In genomic region chr16:32520372-32520748, GRCm38 (mm10) we compare ENCODE assay signal across 11 mouse cellular contexts. TPM values are rescaled to one million over a fixed set of nuclear protein-coding genes. Genes with fewer than 3 reads are reported as not detected.
DNase-seq lines count a peak whose midpoint lies in the region; ATAC-seq and TF ChIP-seq lines count a peak whose summit lies in the region.
"Had no signal": no experiment of that assay in that cellular context is flagged by ENCODE, and none has a peak within 500 bp of the region (broad histone marks: within the 10 kb centered on the region; RNA-seq: fewer than 3 reads in every experiment).

No protein-coding gene starts in this region.

- in situ Hi-C loops in CH12.LX (cut with MboI; ENCODE audit: low pct_ligation_motif_present, low pct_unique_long_range_greater_than_20kb, low sequenced_read_pairs): no loop called here

- H3K4me1 ChIP-seq in heart, embryonic 15.5 days (replicated peaks): peaks cover 19% of the 10 kb centered on the region
- peaks cover 37% of the 10 kb centered on the region for H3K4me1 ChIP-seq in heart, embryonic 12.5 days (replicated peaks)
- H3K4me1 ChIP-seq in CH12.LX (ENCODE audit: control insufficient read depth in 1 of 2, insufficient read depth in 2 of 2): peaks cover 5 to 21% of the 10 kb centered on the region in 2 experiments; a peak in 3 of 4 replicates
- H3K4me1 ChIP-seq in limb, embryonic 12.5 days (replicated peaks): peaks cover 38% of the 10 kb centered on the region
- peaks cover 18% of the 10 kb centered on the region; the same call in 1 of the 2 replicates for H3K4me1 ChIP-seq in spleen, adult 2 months (ENCODE audit: control insufficient read depth, insufficient read depth, insufficient read length)

- no peaks in the 10 kb centered on the region for H3K79me2 ChIP-seq in CH12.LX (replicated peaks; ENCODE audit: control insufficient read depth, extremely low read depth, insufficient read depth, poor library complexity, severe bottlenecking)

- dilution Hi-C loops in CH12.LX (cut with MboI; ENCODE audit: extremely low pct_ligation_motif_present, extremely low pct_unique_long_range_greater_than_20kb, low sequenced_read_pairs): no loop called here

- no peak for ATAC-seq in heart, embryonic 15.5 days (replicated peaks; ENCODE audit: insufficient number of reproducible peaks, insufficient read depth, low FRiP score, low read depth)
- ATAC-seq in heart, embryonic 12.5 days (ENCODE audit: insufficient number of reproducible peaks, low FRiP score): no peak
- no peak for ATAC-seq in limb, embryonic 12.5 days (ENCODE audit: insufficient number of reproducible peaks, insufficient read depth, low FRiP score, low TSS enrichment, low read depth)
- ATAC-seq: Patski had no signal

- H3K9me3 ChIP-seq in heart, embryonic 15.5 days (replicated peaks): no peaks in the 10 kb centered on the region
- H3K9me3 ChIP-seq in heart, embryonic 12.5 days (replicated peaks): no peaks in the 10 kb centered on the region
- H3K9me3 ChIP-seq in CH12.LX (replicated peaks; ENCODE audit: low read length): no peaks in the 10 kb centered on the region
- no peaks in the 10 kb centered on the region for H3K9me3 ChIP-seq in limb, embryonic 12.5 days

- no peak overlapping the region for H3K9ac ChIP-seq in heart, embryonic 15.5 days
- H3K9ac ChIP-seq in heart, embryonic 12.5 days: no peak overlapping the region
- no peak overlapping the region for H3K9ac ChIP-seq in CH12.LX (ENCODE audit: insufficient read depth, low read depth)
- 0 out of 2 replicates have a peak overlapping the region, but pooled peaks have one; percentile 14 for H3K9ac ChIP-seq in limb, embryonic 12.5 days (replicated peaks)

- no peak overlapping the region for H3K4me3 ChIP-seq in heart, embryonic 15.5 days
- no peak overlapping the region for H3K4me3 ChIP-seq in heart, embryonic 12.5 days
- H3K4me3 ChIP-seq in CH12.LX (replicated peaks in 1 of 3; ENCODE audit: low read depth in 2 of 3, low read length in 2 of 3, poor library complexity in 1 of 3): no peak overlapping the region
- H3K4me3 ChIP-seq in limb, embryonic 12.5 days (replicated peaks): no peak overlapping the region
- no peak overlapping the region for H3K4me3 ChIP-seq in spleen, adult 2 months (ENCODE audit: extremely low read depth, insufficient read depth, insufficient read length)

- DNase-seq in CH12.LX (ENCODE audit: extremely low read depth): peak; percentile 52
- DNase-seq in spleen, adult 2 months (ENCODE audit: low read depth in 1 of 2, low spot score in 2 of 2): peak in 1 of 2 experiments; percentile 65
- DNase-seq in layer of hippocampus, postnatal 10 days (ENCODE audit: low spot score in 2 of 2): no peak
- no peak for DNase-seq in retina, embryonic 14.5 days (ENCODE audit: low spot score)
- no peak for DNase-seq in cerebellum, postnatal 10 days

- no peak for TF ChIP-seq RAD21 in CH12.LX (IDR thresholded peaks at IDR 0.05; ENCODE audit: low read depth, low read length)

- TF ChIP-seq EP300 in CH12.LX (IDR thresholded peaks at IDR 0.05; ENCODE audit: low read length): 0 out of 2 replicates have a peak, but pooled peaks have one; percentile 18

- H3K36me3 ChIP-seq in heart, embryonic 15.5 days: no peaks in the 10 kb centered on the region
- no peaks in the 10 kb centered on the region for H3K36me3 ChIP-seq in heart, embryonic 12.5 days
- H3K36me3 ChIP-seq in CH12.LX (replicated peaks in 1 of 2; ENCODE audit: control insufficient read depth in 1 of 2, insufficient read depth in 1 of 2, low read length in 1 of 2): no peaks in the 10 kb centered on the region
- no peaks in the 10 kb centered on the region for H3K36me3 ChIP-seq in limb, embryonic 12.5 days
- no peaks in the 10 kb centered on the region for H3K36me3 ChIP-seq in spleen, adult 2 months (ENCODE audit: control insufficient read depth, insufficient read depth, low read length)

- H3K27ac ChIP-seq in heart, embryonic 15.5 days: peak overlapping the region; percentile 32; the same call in 1 of the 2 replicates
- no peak overlapping the region for H3K27ac ChIP-seq in heart, embryonic 12.5 days (ENCODE audit: poor library complexity, severe bottlenecking)
- H3K27ac ChIP-seq in CH12.LX (ENCODE audit: insufficient read depth, low read depth): no peak overlapping the region
- no peak overlapping the region for H3K27ac ChIP-seq in limb, embryonic 12.5 days
- peak overlapping the region; percentile 82 for H3K27ac ChIP-seq in spleen, adult 2 months (ENCODE audit: insufficient read depth, low read length)

- 60% methylated on average over 9 of the region's 9 CpGs for WGBS in heart, embryonic 15.5 days
- WGBS in heart, embryonic 12.5 days: 71% methylated on average over 9 of the region's 9 CpGs
- WGBS in limb, embryonic 12.5 days: 49% methylated on average over 9 of the region's 9 CpGs
- 7% methylated on average over 9 of the region's 9 CpGs for WGBS in spleen, adult 2 months

- H3K27me3 ChIP-seq in heart, embryonic 15.5 days: no peaks in the 10 kb centered on the region
- H3K27me3 ChIP-seq in heart, embryonic 12.5 days (replicated peaks): no peaks in the 10 kb centered on the region
- H3K27me3 ChIP-seq in CH12.LX (replicated peaks): no peaks in the 10 kb centered on the region
- no peaks in the 10 kb centered on the region for H3K27me3 ChIP-seq in limb, embryonic 12.5 days
- no peaks in the 10 kb centered on the region for H3K27me3 ChIP-seq in spleen, adult 2 months (ENCODE audit: control insufficient read depth, insufficient read depth, low read length)
- H3K27me3 ChIP-seq: Patski had no signal

- TF ChIP-seq POLR2A in CH12.LX (IDR thresholded peaks at IDR 0.05; ENCODE audit: low read depth, low read length): no peak
- no peak for TF ChIP-seq POLR2A in spleen, adult 2 months (IDR thresholded peaks at IDR 0.05; ENCODE audit: low read depth, low read length)

- TF ChIP-seq CTCF in CH12.LX (conservative IDR thresholded peaks at IDR 0.05 in 1 of 2, IDR thresholded peaks at IDR 0.05 in 1 of 2; ENCODE audit: low read depth in 2 of 2, low read length in 2 of 2): no peak
- TF ChIP-seq CTCF in spleen, adult 2 months (IDR thresholded peaks at IDR 0.05; ENCODE audit: extremely low read depth, insufficient read depth, insufficient read length, insufficient replicate concordance): no peak

- no peak overlapping the region for H3K4me2 ChIP-seq in heart, embryonic 15.5 days
- H3K4me2 ChIP-seq in heart, embryonic 12.5 days: no peak overlapping the region
- peak overlapping the region; percentile 6; the same call in 1 of the 2 replicates for H3K4me2 ChIP-seq in CH12.LX (ENCODE audit: insufficient read depth, low read depth, poor library complexity, severe bottlenecking)
- H3K4me2 ChIP-seq in limb, embryonic 12.5 days: no peak overlapping the region

TF ChIP-seq in CH12.LX, 34 proteins besides CTCF, POLR2A, EP300 and RAD21:
- TF ChIP-seq SMC3 (IDR thresholded peaks at IDR 0.05; ENCODE audit: low read depth, low read length): no peak
- TF ChIP-seq UBTF (IDR thresholded peaks at IDR 0.05; ENCODE audit: low read depth, low read length): no peak
- TF ChIP-seq BHLHE40 (IDR thresholded peaks at IDR 0.05; ENCODE audit: low read depth, low read length): peak; percentile 27; the same call in 1 of the 2 replicates
- TF ChIP-seq MAFK (IDR thresholded peaks at IDR 0.05; ENCODE audit: insufficient replicate concordance, low read length): no peak
- peak; percentile 29; the same call in 1 of the 2 replicates for TF ChIP-seq ZNF384 (IDR thresholded peaks at IDR 0.05; ENCODE audit: low read depth, low read length)
- 0 out of 2 replicates have a peak, but pooled peaks have one; percentile 18 for TF ChIP-seq TBP (conservative IDR thresholded peaks at IDR 0.05; ENCODE audit: low read depth, low read length)
- TF ChIP-seq ZC3H11A (IDR thresholded peaks at IDR 0.05; ENCODE audit: low read depth, low read length): no peak
- TF ChIP-seq MEF2A (IDR thresholded peaks at IDR 0.05; ENCODE audit: borderline replicate concordance, low read depth, low read length): no peak
- no peak for TF ChIP-seq NELFE (IDR thresholded peaks at IDR 0.05; ENCODE audit: low read depth, low read length)

RNA-seq across cellular contexts. Expression of gene Zdhhc19, which starts 24.3 kb away (rescaled TPM):
- polyA plus RNA-seq in heart, embryonic 15.5 days (2015; fragmentation: Nextera tagmentation; extraction: Ambion mirVana): not detected in 2 replicates
- not detected in 2 replicates for polyA plus RNA-seq in heart, embryonic 12.5 days (2016; fragmentation: Nextera tagmentation; extraction: Ambion mirVana)
- not detected in 2 replicates for total RNA-seq in CH12.LX (2012; rRNA removed)
- not detected in 2 replicates for total RNA-seq in CH12.LX (2014; rRNA removed)
- not detected in 2 replicates for polyA plus RNA-seq in CH12.LX (2012; ENCODE audit: insufficient read length, low read depth)
- not detected in 2 replicates for polyA plus RNA-seq in limb, embryonic 12.5 days (2016; fragmentation: Nextera tagmentation; extraction: Ambion mirVana)
- not detected in 2 replicates for polyA plus RNA-seq in spleen, adult 2 months (2012; rRNA removed)
- not detected for total RNA-seq in layer of hippocampus, postnatal 10 days (2021)
- total RNA-seq: left cerebral cortex, postnatal 25 days had no signal
- polyA plus RNA-seq: Patski; stomach, embryonic 14.5 days had no signal

RNA-seq across cellular contexts. Expression of gene Slc51a, which starts 32.7 kb away (rescaled TPM):
- 0.49 and 0.77 TPM in 2 replicates for polyA plus RNA-seq in heart, embryonic 15.5 days (2015; fragmentation: Nextera tagmentation; extraction: Ambion mirVana)
- 2.1 and 2.9 TPM in 2 replicates for polyA plus RNA-seq in heart, embryonic 12.5 days (2016; fragmentation: Nextera tagmentation; extraction: Ambion mirVana)
- total RNA-seq in CH12.LX (2012; rRNA removed) (0.08 and 0.21 TPM in 2 replicates), CH12.LX (2014; rRNA removed) (not detected in 2 replicates)
- 0.17 TPM in 1 of 2 replicates, not detected in the other for polyA plus RNA-seq in CH12.LX (2012; ENCODE audit: insufficient read length, low read depth)
- polyA plus RNA-seq in limb, embryonic 12.5 days (2016; fragmentation: Nextera tagmentation; extraction: Ambion mirVana): 0.31 and 0.38 TPM in 2 replicates
- not detected in 2 replicates for polyA plus RNA-seq in spleen, adult 2 months (2012; rRNA removed)
- not detected for total RNA-seq in layer of hippocampus, postnatal 10 days (2021)
- total RNA-seq: left cerebral cortex, postnatal 25 days had no signal

Comparison
In these comparisons a context has a peak if more than half of its experiments do, and no peak if none do; other contexts are left out.
1. H3K27ac ChIP-seq: peak in heart, embryonic 15.5 days (single experiment) and spleen, adult 2 months (single experiment); none in heart, embryonic 12.5 days (single experiment), CH12.LX (single experiment) and limb, embryonic 12.5 days (single experiment).